Mouse (Mus musculus): ENCODE measurements at regions not wholly inside any gene's neighbourhood (a gene's known extent, or its start where the extent isn't known, plus 50 kb on each side); places are given as distances from the start of the nearest gene placed in this dataset.
"Not testable (repeated sequence)": the region's sequence is repeated elsewhere in the genome, so short reads cannot be mapped to it uniquely, and the experiment has no call there.

GRCm38 (mm10) chr3:117116210-117116609 lies 147.4 kb upstream of the Palmd start:
- DNase-seq (ENCODE audit: low spot score), result no peak

- DNase-seq (ENCODE audit: low spot score), result no peak
Measured at GRCm38 (mm10) chr3:117112766-117113165, 144.0 kb upstream of the Palmd start.

GRCm38 (mm10) chr3:117112304-117112703 lies 143.5 kb upstream of the Palmd start:
- DNase-seq (ENCODE audit: low spot score), result no peak

- no peak for DNase-seq (ENCODE audit: low spot score)
Measured at GRCm38 (mm10) chr3:117108966-117109700, 140.3 kb upstream of the Palmd start.

- DNase-seq (ENCODE audit: low spot score), result no peak
Measured at GRCm38 (mm10) chr3:117107986-117108385, 139.2 kb upstream of the Palmd start.

- no peak for DNase-seq (ENCODE audit: low spot score)
Measured at GRCm38 (mm10) chr3:117107378-117107777, 138.6 kb upstream of the Palmd start.

GRCm38 (mm10) chr3:117087646-117088045 lies 118.9 kb upstream of the Palmd start:
- DNase-seq (ENCODE audit: low spot score), result no peak

- no peak for DNase-seq (ENCODE audit: low spot score)
Measured at GRCm38 (mm10) chr3:117076734-117077133, 107.9 kb upstream of the Palmd start.

GRCm38 (mm10) chr3:117073399-117073798 lies 104.6 kb upstream of the Palmd start:
- no peak for DNase-seq (ENCODE audit: low spot score)

- no peak for DNase-seq (ENCODE audit: low spot score)
Measured at GRCm38 (mm10) chr3:117072998-117073397, 104.2 kb upstream of the Palmd start.

- no peak for DNase-seq (ENCODE audit: low spot score)
Measured at GRCm38 (mm10) chr3:117071851-117072250, 103.1 kb upstream of the Palmd start.

- no peak for DNase-seq (ENCODE audit: low spot score)
Measured at GRCm38 (mm10) chr3:117067470-117068053, 98.8 kb upstream of the Palmd start.

- no peak for DNase-seq (ENCODE audit: low spot score)
Measured at GRCm38 (mm10) chr3:117065904-117066303, 97.1 kb upstream of the Palmd start.

GRCm38 (mm10) chr3:117061831-117062230 lies 93.0 kb upstream of the Palmd start:
- DNase-seq (ENCODE audit: low spot score), result peak; percentile 4

- DNase-seq (ENCODE audit: low spot score), result peak; percentile 40
Measured at GRCm38 (mm10) chr3:117061182-117061581, 92.4 kb upstream of the Palmd start.

GRCm38 (mm10) chr3:117054711-117055110 lies 85.9 kb upstream of the Palmd start:
- not testable (repeated sequence) for DNase-seq (ENCODE audit: low spot score)

- DNase-seq (ENCODE audit: low spot score), result no peak
Measured at GRCm38 (mm10) chr3:117051431-117051830, 82.6 kb upstream of the Palmd start.

GRCm38 (mm10) chr3:117050909-117051308 lies 82.1 kb upstream of the Palmd start:
- DNase-seq (ENCODE audit: low spot score), result no peak

- DNase-seq (ENCODE audit: low spot score), result no peak
Measured at GRCm38 (mm10) chr3:117049410-117049809, 80.6 kb upstream of the Palmd start.

- no peak for DNase-seq (ENCODE audit: low spot score)
Measured at GRCm38 (mm10) chr3:117044809-117045208, 76.0 kb upstream of the Palmd start.

- DNase-seq (ENCODE audit: low spot score), result no peak
Measured at GRCm38 (mm10) chr3:117044304-117044703, 75.5 kb upstream of the Palmd start.

- no peak for DNase-seq (ENCODE audit: low spot score)
Measured at GRCm38 (mm10) chr3:117038928-117039300, 70.1 kb upstream of the Palmd start.

- DNase-seq (ENCODE audit: low spot score), result no peak
Measured at GRCm38 (mm10) chr3:117038280-117038927, 69.6 kb upstream of the Palmd start.
